Mouse (Mus musculus) gastrocnemius, postnatal 4 days (tissue): ENCODE results near the gene Tex9. TPM values are rescaled to one million over a fixed set of nuclear protein-coding genes. Genes with fewer than 3 reads are reported as not detected.
"Not testable (repeated sequence)": the region's sequence is repeated elsewhere in the genome, so short reads cannot be mapped to it uniquely, and the experiment has no call there.

Experiments
- DNase-seq, 2 experiments: peaks; one replicate each; pipeline ENCODE4 v3.0.0; 2021 to 2022; ENCODE audit warnings: low spot score in 2 of 2, mixed read lengths in 2 of 2
- total RNA-seq, 2 experiments: library from RNA; stranded (reverse); gene quantifications; 2 replicates each; pipeline ENCODE4 v1.2.3; 2021

Gene Tex9
- total RNA-seq, 2 experiments from 2014 or later = 4.0 to 5.3 TPM

DNA sequence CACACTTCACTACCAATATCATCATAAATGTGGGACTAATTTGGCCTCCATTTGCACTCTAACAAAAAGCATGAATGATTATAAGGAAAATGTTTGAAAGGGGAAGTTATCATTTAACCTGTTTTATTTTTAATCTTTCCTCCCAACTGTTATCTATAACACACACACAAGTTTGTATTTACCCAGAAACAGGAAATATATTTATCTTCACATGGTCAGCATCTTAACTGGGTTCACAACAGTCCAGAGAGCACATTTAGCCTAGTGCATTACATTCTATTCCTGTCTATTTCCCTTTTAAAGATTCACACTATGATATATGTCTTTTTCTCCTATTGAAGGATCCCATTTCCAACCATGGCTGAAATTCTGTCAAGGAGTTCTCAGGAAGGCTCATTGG is 3.5 kb downstream of the Tex9 start:
- DNase-seq = no peak

DNA sequence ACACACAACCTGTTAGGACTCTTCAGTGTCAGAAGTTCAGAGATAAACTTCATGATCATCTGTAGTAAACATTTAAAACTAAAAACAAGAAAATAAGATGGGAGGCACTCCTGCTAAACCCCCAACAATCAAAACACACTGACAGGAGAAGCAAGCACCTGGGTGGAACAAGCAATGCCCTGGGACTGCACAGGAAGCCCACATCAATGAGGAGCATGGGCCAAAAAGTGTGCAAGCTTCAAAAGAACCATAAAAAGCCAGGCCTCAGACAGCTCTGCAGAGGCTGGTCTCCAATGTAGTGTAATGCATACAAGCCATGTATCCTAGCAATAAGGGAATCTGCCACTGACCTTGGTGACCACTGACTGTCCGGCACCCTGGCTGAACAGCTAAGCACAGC is 12.7 kb downstream of the Tex9 start:
- DNase-seq = no peak

DNA sequence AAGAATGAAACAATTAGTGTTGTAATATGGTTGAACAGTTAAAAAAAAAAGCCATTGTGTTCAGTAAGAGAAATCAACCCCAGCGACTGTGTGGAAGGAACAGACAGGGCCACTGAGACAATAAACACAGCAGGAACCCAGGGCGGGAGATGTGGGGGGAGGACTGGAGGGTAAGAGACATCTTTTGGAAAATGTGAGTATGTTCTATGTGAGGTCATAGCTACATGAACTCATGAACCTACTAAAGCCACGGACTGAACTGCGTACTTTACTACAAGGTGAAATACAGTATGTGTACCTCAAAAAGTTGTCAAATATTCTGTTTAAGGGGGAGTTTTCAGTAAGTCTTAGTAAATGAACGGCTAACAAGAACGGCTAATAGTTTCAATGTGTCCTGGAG is 14.7 kb downstream of the Tex9 start:
- no peak for DNase-seq

DNA sequence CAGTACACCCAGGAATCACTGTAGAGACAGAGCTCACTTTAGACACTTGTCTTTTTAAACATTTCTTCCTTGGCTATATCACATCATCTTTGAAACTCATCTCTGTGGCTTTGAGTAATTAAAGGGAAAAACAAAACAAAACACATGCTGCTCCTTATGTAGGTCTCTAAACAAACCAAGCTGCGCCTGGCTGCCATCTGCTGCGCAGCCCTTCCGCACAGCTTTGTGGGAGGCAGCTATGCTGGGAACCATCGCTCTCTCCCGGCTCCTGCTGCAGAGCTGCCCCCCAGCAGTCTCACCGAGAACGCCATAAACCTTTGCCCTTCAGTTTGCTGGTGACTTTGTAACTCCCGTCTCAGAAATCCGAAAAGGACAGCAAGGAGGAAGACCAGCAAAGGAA is 16.5 kb downstream of the Tex9 start:
- DNase-seq = no peak

DNA sequence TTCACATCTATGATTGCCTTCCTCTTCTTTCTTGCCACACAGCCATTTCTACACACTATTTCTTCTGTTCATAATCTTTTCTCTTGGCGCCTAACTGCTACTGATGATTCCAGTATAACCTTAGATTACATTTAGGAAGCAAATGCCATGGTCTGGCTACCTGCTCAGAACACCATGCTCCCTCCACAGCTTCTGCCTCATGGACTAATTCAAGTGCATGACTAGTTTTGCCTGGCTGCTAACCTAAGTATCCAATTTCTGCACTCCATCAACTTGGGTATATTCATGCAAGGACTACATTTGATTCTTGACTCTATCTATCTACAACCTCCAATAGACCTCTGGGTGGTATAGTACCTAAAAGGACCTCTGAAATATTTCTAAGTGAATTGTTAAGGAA is 22.2 kb downstream of the Tex9 start:
- DNase-seq = no peak

DNA sequence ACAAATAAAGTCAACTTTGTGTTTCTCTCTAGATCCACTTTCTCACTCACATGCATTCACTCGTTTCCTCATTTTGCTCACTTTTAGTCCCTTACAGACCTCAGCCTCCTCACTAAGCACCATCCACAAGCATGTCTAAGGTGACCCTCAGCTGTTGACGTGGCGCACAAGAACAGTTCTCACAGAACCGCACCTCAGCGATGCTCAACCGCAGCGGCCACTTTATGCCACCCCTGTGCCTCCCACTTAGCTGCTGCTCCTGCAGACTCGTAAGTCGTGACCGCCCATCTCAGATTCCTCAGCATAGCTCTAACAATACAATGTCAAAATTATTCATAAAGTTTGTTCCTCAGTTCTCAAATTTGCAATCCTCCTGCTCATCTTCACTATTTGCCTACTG is 23.4 kb downstream of the Tex9 start:
- no peak for DNase-seq

DNA sequence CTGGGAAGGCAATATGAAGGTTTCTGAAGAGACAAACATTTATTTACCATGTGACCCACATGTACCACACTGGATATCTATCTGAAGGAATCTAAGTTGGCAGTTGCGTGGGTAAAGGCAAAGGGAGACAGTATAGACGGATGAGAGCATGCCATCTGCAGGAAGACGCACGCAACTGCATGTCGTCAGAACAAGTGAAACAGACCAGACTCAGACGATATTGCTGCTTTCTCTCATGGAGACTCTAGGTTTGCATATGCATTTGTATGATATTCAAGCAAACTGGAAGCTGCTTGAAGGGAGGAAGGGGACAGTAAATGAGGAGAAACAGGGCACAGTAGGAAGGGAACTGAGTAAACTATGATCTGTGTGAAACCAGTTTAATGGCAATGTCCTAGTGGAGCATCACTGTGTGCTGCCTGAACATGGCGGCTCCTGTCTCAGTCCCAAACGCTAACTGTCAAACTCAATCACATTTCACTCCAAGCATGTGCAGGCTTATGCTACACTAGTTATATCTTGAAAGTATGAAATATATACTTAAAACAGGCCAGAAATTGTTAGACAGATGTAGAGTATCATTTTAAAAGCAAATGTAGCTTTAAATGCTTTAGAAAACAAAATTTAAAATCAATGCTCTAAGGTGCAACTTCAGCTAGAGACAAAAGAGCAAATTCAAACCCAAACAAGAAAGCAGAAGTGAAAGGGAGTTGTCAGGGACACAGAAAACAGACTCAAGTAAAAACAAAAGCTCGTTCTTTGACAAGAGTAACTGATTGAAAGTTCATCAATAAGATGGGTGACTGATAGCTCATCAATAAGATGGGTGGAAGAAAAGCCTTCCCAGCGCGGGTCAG is 24.2 kb downstream of the Tex9 start:
- DNase-seq = no peak

DNA sequence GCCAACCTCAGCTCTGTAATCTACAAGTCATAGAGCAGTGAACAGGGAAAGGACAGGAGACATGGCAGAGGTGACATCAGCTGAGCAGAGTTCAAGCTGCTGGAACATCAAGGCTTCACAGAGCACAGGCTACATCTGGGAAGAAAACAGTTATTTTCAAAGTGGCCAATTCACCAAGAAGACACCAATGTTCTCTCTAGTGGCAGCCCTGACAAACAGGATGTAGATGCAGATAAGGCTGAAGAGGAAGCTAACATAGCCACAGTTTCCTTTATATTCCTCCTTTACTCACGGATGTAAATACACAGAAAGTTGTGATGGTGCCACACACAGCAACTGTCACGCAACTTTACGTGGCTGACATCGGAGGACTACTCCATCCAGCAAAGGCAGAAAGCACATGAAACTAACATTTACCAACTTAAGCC is 26.2 kb downstream of the Tex9 start:
- DNase-seq = no peak

DNA sequence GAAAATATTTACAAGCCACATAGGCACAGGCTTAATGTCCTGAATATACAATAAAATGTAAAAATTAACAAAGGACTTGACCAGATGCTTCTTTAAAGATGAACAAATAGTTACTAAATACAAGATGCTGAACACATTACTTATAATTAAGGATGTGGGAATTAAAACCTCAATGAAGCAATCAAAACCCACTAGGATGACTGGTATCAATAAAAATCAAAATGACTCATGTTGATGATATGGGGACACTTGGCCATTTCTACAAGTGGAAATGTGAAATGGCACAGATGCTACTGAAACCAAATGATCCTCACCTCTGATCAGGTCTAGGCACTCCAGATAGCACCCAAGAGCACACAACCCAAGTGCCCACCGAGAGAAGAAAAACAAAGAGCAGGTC is 27.2 kb downstream of the Tex9 start:
- no peak for DNase-seq

DNA sequence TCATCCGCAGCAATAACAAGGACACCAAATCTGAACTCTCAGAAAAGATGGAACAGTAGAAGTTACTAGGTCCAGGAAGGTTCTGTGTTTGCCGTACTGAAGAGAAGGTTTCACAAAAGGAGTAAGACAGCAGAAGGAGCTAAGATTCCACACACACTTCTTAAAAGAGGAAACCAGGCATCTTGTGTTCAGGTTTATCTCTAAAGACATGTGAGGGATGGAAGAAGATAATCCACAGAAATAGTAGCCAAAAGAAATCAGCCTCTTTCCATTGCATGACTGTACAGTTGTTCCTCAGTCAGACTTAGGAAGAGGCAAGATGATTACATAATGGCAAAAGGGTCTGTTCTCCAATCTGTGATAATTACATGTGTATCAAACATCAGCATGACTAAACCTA is 29.6 kb downstream of the Tex9 start:
- DNase-seq = no peak

DNA sequence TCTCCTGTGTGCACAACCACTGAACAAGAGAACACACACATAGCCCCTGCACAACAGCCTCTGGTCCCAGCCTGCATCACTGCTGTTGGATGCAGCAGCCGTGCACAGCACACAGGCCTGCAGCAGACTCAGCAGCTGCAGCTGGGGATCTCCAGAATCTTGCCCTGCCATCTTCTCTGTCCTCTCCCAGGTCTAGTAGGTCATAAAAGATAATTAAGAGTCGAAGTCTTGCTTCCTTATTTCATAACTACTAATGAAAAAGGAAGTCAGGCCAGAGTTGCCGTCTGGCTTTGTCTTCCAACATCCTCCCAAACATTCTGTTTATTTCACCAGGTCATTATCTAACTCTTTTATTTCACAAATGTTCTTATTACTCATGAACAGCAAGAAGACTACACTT is 31.2 kb downstream of the Tex9 start:
- DNase-seq = no peak

DNA sequence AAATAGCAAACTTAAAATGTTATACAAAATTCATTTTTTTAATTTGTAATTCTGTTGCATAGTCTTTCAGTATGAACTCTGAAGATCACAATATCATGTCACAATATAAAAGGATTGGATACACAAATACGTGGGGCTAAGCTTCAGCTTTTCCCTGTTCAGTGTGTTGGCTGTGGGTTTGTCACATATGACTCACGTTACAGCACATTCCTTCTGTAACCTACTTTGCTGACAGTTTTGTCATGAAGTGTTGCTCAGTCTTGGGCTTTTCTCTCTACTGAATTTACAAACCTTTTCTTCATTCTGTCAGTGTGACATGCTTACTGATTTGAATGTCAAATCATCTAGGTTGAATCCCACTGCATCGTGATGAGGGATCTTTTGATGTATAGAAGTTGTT is 32.3 kb downstream of the Tex9 start:
- no peak for DNase-seq

DNA sequence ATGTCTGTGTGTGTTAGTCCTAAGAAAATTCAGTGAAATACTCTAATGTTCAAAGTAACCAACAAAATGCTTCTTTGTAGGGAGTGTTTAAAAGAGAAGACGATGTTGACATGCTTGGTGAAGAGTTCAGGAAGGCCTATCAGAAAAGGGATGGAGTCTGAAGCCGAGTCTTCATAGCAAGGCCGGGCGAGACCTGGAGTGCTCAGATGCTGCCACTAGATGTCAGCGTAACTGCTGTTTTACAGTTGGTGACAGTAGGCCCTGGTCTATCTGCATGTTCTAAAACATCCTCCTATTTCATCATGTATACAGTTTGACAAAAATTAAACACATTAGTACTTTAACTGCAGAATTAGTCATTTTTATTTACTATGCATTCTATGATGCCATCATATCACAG is 33.8 kb downstream of the Tex9 start:
- DNase-seq = peak; percentile 31 to 59

DNA sequence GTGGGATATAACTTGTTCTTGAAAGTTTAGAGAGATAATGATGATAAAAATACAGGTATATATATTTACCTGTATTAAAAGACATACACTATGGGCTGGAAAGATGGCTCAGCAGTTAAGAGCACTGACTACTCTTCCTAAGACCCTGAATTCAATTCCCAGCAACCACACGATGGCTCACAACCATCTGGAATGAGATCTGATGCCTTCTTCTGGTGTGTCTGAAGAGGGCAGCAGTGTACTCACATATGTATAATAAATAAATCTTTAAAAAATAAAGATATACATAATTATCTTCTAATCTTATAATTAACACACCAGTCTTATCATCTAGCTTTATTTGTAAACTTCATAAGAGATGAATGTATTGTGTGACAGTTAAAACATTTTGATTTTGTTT is 35.6 kb downstream of the Tex9 start:
- DNase-seq = no peak

DNA sequence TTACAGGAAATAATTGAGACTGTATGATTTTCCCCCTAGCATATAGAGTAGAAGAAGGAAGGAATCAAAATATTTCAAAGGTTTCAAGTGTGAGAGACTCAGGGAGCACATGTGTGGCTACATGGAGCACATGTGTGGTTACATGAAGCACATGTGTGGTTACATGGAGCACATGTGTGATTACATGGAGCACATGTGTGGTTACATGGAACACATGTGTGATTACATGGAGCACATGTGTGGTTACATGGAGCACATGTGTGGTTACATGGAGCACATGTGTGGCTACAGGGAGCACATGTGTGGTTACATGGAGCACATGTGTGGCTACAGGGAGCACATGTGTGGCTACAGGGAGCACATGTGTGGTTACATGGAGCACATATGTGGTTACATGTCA is 37.7 kb downstream of the Tex9 start:
- not testable (repeated sequence) for DNase-seq

DNA sequence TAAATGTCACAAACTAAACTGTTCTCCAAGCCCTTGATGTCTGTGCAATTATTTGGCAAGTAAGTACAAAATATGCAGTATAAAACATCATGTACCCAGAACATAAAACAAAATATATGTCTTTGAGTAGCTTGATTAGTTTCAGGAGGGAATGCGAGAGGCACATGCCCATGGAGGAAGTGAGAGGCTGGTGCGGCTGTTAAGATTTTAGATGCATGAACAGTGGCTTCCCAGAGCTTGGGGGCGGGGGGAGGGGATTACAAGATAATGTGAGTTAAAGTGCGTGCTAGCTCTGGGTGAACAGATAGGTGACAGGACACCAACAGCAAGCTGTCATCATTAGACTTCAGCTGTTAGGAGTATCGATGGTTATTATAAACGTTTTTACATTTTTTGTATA is 40.9 kb downstream of the Tex9 start:
- no peak for DNase-seq

DNA sequence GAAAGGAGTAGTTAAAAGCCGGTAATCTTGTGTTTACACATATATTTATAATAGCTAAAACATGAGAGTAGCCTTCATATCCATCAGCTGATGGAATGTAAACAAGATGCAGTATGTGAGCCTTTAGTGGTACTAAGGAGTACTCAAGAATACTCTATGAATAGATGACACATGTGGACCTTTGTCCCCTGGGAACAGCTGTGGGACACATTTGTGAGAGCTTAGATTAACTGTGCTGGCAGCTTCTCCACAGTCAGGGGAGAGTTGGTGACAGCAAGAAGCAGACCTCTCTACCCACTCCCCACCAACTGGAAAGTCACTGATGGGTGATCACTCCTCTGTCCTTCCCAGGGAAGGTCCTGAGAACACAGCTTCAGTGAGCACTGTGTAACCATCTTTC is 41.6 kb downstream of the Tex9 start:
- DNase-seq = no peak

DNA sequence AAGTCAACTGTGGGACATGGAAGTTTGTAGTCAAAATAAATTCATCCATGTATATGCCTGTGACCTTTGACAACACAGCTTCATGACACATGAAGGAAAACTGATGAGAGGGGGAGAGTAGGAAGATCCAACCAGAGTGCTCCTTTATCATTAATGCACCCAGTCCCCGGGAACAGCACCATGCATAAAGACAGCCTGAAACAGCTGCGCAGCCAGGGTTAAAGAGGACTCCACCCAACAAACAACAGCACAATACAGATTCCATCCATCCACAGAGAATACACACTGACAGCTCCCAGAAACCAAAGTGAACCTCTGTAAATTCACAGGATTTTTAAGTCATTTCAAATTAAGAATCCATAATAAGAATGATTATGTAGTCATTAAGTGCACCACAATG is 42.2 kb downstream of the Tex9 start:
- DNase-seq = no peak

DNA sequence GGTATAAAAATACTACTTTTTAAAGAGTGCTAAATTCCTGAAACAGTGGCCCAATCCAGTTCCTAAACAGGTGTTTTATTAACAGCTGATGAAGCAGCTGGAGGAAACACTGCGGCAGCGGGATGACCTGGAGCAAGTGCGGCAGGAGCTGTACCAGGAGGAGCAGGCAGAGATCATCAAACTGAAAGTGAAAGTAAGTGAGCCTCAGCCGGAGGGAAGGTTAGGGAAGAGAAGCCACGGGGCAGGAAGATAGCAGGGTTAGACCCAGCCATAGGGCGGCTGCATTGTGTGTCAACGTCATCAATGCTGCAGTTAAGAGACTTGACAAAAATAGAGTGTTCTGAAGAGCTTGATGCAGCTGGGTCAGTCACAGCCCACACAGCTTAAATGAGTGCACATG is 42.6 kb downstream of the Tex9 start:
- DNase-seq = no peak

DNA sequence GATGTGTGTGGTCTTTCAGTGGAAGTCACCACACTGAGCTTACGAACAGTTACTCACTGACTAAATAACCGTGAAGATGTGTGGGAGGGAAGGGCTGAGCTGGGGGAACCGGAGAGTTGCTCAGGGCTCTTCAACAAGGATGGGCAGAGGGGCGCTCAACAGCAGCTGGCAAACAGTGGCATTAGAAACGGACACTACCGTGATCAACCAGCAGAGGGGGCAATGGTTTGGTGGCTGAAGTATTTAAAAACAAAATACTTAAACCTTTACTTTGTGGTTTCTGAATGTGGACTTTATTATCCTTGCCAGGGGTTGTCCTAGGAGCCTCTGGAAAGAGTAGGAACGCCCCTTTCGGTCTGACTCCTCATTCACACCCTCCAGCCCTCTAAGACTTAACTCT is 44.0 kb downstream of the Tex9 start:
- DNase-seq = peak; percentile 45 to 67

DNA sequence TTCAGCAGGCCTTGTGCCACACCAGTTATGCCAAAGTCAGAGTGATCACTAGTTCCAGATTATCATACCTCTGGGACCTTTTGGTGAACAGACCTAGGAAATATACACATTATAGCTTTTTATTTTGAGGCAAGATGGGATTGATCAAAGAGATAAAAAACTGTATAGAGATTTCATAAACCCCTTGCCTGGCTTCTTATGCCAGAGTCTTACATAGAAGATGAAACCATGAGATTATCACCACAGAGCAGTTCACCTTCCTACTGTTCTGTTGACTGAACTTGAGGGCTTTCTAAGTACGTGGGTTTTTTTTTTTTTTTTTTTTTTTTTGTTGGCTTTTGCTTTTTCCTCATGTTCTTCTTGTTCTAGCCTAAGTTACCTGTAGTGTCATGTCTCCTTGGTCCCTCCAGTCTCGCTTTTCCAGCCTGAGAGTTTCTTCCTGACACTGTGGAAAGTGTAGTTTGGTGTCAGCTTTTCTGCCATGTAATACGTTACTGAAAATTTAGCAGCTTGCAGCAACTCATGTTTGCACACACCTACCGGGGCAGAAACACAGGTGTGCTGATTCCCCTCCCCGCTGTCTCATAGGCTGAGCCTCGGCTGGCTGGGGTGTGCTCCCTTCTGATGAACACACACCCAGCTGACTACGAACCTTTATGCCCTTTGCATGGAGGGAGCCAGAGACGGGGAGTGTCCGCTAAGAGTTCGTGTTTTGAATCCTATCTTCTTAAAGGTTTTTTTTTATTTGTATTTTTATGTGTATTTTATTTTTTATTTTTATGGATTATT is 49.9 kb downstream of the Tex9 start:
- no peak for DNase-seq
